Mouse (Mus musculus): ENCODE data around the gene Sfpq. TPM values are rescaled to one million over a fixed set of nuclear protein-coding genes. Genes with fewer than 3 reads are reported as not detected.

Sfpq gene
- total and polyA plus RNA-seq, 3 experiments = 146 to 560 (median 170) TPM

DNA sequence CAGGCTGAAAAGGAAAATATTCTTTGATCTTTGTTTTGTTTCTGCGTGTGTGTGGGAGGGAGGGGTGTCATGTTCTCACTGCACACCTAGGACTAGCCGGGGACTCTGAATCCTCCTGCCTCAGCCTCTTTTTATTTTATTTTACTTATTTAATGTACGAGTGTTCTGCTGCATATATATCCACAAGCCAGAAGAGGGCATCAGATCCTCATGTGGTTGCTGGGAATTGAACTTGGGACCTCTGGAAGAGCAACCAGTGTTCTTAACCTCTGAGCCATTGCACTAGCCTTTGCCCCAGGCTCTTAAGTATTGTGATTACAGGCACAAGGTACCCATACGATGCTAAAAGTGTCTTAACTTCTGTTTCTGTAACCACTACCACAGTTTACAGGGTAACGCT lies 34.4 kb upstream of the Sfpq start (continued):
- TF ChIP-seq MAFK (IDR thresholded peaks at IDR 0.05; ENCODE audit: insufficient replicate concordance, low read length) = no peak
- no peak for TF ChIP-seq BHLHE40 (IDR thresholded peaks at IDR 0.05; ENCODE audit: low read depth, low read length)
- no peak for TF ChIP-seq KAT2A (IDR thresholded peaks at IDR 0.05; ENCODE audit: insufficient replicate concordance, low read length)
- no peak for TF ChIP-seq ZKSCAN1 (IDR thresholded peaks at IDR 0.05; ENCODE audit: borderline replicate concordance, low read depth, low read length)
- TF ChIP-seq MYC (IDR thresholded peaks at IDR 0.05; ENCODE audit: low read depth, low read length) = no peak
- TF ChIP-seq GABPA (IDR thresholded peaks at IDR 0.05; ENCODE audit: insufficient replicate concordance, low read depth, low read length) = no peak
- no peak for TF ChIP-seq NELFE (IDR thresholded peaks at IDR 0.05; ENCODE audit: low read depth, low read length)

DNA sequence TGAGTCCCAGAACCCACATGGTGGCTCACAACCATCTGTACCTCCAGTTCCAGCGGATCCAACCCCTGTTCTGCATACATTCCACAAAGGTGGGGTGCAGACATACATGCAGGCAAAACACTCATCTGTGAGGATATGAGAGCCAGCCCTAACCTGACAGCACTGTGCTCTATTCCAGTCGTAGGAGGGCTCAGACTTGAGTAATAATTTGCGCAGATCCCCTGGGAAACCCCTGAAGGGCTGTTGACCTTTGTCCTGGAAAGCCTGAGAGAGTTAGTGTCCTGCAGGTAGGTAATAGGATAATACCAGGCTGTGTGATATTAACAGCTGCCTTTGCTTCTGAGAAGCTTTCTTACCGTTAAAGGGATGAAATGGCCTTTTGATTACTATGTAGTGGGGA lies 32.6 kb upstream of the Sfpq start:
- Histone ChIP-seq H3K4me2 (ENCODE audit: insufficient read depth, low read depth, poor library complexity, severe bottlenecking) (no peak overlapping the region), H3K27me3 (replicated peaks) (no peaks in the 10 kb centered on the region), H3K4me3 (replicated peaks in 1 of 3; ENCODE audit: low read depth in 2 of 3, low read length in 2 of 3, poor library complexity in 1 of 3) (no peak overlapping the region), H3K9ac (ENCODE audit: insufficient read depth, low read depth) (no peak overlapping the region), H3K36me3 (replicated peaks in 1 of 2; ENCODE audit: control insufficient read depth in 1 of 2, insufficient read depth in 1 of 2, low read length in 1 of 2) (no peaks in the 10 kb centered on the region), H3K4me1 (ENCODE audit: control insufficient read depth in 1 of 2, insufficient read depth in 2 of 2) (peaks cover 0 to 5% of the 10 kb centered on the region in 2 experiments; a peak in 1 of 4 replicates), H3K79me2 (replicated peaks; ENCODE audit: control insufficient read depth, extremely low read depth, insufficient read depth, poor library complexity, severe bottlenecking) (no peaks in the 10 kb centered on the region), H3K9me3 (replicated peaks; ENCODE audit: low read length) (no peaks in the 10 kb centered on the region), H3K27ac (ENCODE audit: insufficient read depth, low read depth) (no peak overlapping the region)
- dilution Hi-C loops (cut with MboI; ENCODE audit: extremely low pct_ligation_motif_present, extremely low pct_unique_long_range_greater_than_20kb, low sequenced_read_pairs) = no loop called here
- TF ChIP-seq USF2 (conservative IDR thresholded peaks at IDR 0.05; ENCODE audit: low read depth, low read length) (no peak), CHD1 (IDR thresholded peaks at IDR 0.05; ENCODE audit: low read depth, low read length) (no peak), POLR2AphosphoS2 (IDR thresholded peaks at IDR 0.05; ENCODE audit: low read depth, low read length) (no peak), MYC (IDR thresholded peaks at IDR 0.05; ENCODE audit: low read depth, low read length) (no peak), IRF4 (IDR thresholded peaks at IDR 0.05; ENCODE audit: low read depth, low read length) (no peak), NELFE (IDR thresholded peaks at IDR 0.05; ENCODE audit: low read depth, low read length) (no peak), NRF1 (IDR thresholded peaks at IDR 0.05; ENCODE audit: low read depth, low read length) (no peak), CHD2 (IDR thresholded peaks at IDR 0.05; ENCODE audit: low read length) (no peak)
- DNase-seq (ENCODE audit: extremely low read depth) = no peak
- in situ Hi-C loops (cut with MboI; ENCODE audit: low pct_ligation_motif_present, low pct_unique_long_range_greater_than_20kb, low sequenced_read_pairs) = no loop called here

DNA sequence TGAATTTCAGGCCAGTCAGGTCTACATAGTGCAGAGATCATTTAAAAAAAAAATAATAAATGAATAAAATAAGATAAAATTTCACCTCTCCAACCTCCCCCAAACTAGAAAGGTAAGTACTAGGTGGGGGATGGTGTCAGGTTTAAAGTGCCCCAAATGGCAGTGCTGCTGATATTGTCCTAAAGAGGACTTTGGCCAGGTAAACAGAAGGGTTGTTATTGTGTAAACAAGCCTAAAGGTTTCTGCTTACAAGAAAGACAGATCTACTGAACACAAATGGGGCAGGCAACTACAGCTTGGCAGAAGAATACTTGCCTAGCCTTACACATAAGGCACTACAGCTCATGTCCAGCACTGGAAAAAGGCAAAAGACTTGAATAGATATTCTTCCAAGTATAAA lies 30.6 kb upstream of the Sfpq start:
- TF ChIP-seq GABPA (IDR thresholded peaks at IDR 0.05; ENCODE audit: insufficient replicate concordance, low read depth, low read length) = no peak
- no peak for TF ChIP-seq SIN3A (IDR thresholded peaks at IDR 0.05; ENCODE audit: low read length)
- no peak for TF ChIP-seq CHD2 (IDR thresholded peaks at IDR 0.05; ENCODE audit: low read length)
- TF ChIP-seq JUN (IDR thresholded peaks at IDR 0.05; ENCODE audit: insufficient read depth, low read depth, low read length) = no peak
- no peak for TF ChIP-seq MYC (IDR thresholded peaks at IDR 0.05; ENCODE audit: low read depth, low read length)
- no peak for TF ChIP-seq IRF4 (IDR thresholded peaks at IDR 0.05; ENCODE audit: low read depth, low read length)
- TF ChIP-seq PAX5 (IDR thresholded peaks at IDR 0.05; ENCODE audit: low read length) = no peak
- TF ChIP-seq HCFC1 (IDR thresholded peaks at IDR 0.05; ENCODE audit: low read depth, low read length) = no peak
- no peak for TF ChIP-seq USF1 (IDR thresholded peaks at IDR 0.05; ENCODE audit: low read depth, low read length)
- no peak for TF ChIP-seq KAT2A (IDR thresholded peaks at IDR 0.05; ENCODE audit: insufficient replicate concordance, low read length)
- no peak for TF ChIP-seq E2F4 (IDR thresholded peaks at IDR 0.05; ENCODE audit: insufficient replicate concordance, low read depth, low read length)
- H3K79me2 ChIP-seq (replicated peaks; ENCODE audit: control insufficient read depth, extremely low read depth, insufficient read depth, poor library complexity, severe bottlenecking) = no peaks in the 10 kb centered on the region
- no peak overlapping the region for H3K4me2 ChIP-seq (ENCODE audit: insufficient read depth, low read depth, poor library complexity, severe bottlenecking)
- no peak overlapping the region for H3K4me3 ChIP-seq (replicated peaks in 1 of 3; ENCODE audit: low read depth in 2 of 3, low read length in 2 of 3, poor library complexity in 1 of 3)
- DNase-seq (ENCODE audit: extremely low read depth) = no peak
- dilution Hi-C loops (cut with MboI; ENCODE audit: extremely low pct_ligation_motif_present, extremely low pct_unique_long_range_greater_than_20kb, low sequenced_read_pairs) (no loop called here), in situ Hi-C loops (cut with MboI; ENCODE audit: low pct_ligation_motif_present, low pct_unique_long_range_greater_than_20kb, low sequenced_read_pairs) (no loop called here)
- H3K9me3 ChIP-seq (replicated peaks; ENCODE audit: low read length) = no peaks in the 10 kb centered on the region
- H3K27ac ChIP-seq (ENCODE audit: insufficient read depth, low read depth) = no peak overlapping the region
- no peak overlapping the region for H3K9ac ChIP-seq (ENCODE audit: insufficient read depth, low read depth)
- no peaks in the 10 kb centered on the region for H3K36me3 ChIP-seq (replicated peaks in 1 of 2; ENCODE audit: control insufficient read depth in 1 of 2, insufficient read depth in 1 of 2, low read length in 1 of 2)
- H3K27me3 ChIP-seq (replicated peaks) = no peaks in the 10 kb centered on the region
- peaks cover 0 to 14% of the 10 kb centered on the region in 2 experiments; a peak in 1 of 4 replicates for H3K4me1 ChIP-seq (ENCODE audit: control insufficient read depth in 1 of 2, insufficient read depth in 2 of 2)
